ENCODE assay signal across 20 mouse cellular contexts in genomic region chr16:23833042-23833423, GRCm38 (mm10). TPM values are rescaled to one million over a fixed set of nuclear protein-coding genes. Genes with fewer than 3 reads are reported as not detected.
A peak's percentile ranks its signal among the peaks of the same experiment; 100 is the strongest.
DNase-seq lines count a peak whose midpoint lies in the region; ATAC-seq and TF ChIP-seq lines count a peak whose summit lies in the region.
"Had no signal": no experiment of that assay in that cellular context is flagged by ENCODE, and none has a peak within 500 bp of the region (broad histone marks: within the 10 kb centered on the region; RNA-seq: fewer than 3 reads in every experiment).

No protein-coding gene starts in this region.

- TF ChIP-seq CTCF in hindbrain, postnatal 0 days (IDR thresholded peaks at IDR 0.05; ENCODE audit: low read depth): no peak

- H3K27ac ChIP-seq in hindbrain, embryonic 11.5 days (ENCODE audit: low read depth, low read length): 0 out of 2 replicates have a peak overlapping the region, but pooled peaks have one; percentile 20
- no peak overlapping the region for H3K27ac ChIP-seq in hindbrain, postnatal 0 days
- H3K27ac ChIP-seq in midbrain, embryonic 15.5 days: no peak overlapping the region
- H3K27ac ChIP-seq in midbrain, embryonic 13.5 days: no peak overlapping the region
- H3K27ac ChIP-seq: embryonic facial prominence, embryonic 13.5 days; heart, embryonic 15.5 days; limb, embryonic 15.5 days; stomach, postnatal 0 days had no signal

- no peaks in the 10 kb centered on the region for H3K4me1 ChIP-seq in hindbrain, embryonic 11.5 days (replicated peaks; ENCODE audit: control insufficient read depth, insufficient read depth, low read length)
- H3K4me1 ChIP-seq in hindbrain, postnatal 0 days (ENCODE audit: insufficient read depth, low read length): no peaks in the 10 kb centered on the region
- H3K4me1 ChIP-seq in midbrain, embryonic 15.5 days: no peaks in the 10 kb centered on the region
- peaks cover 4% of the 10 kb centered on the region; the same call in 1 of the 2 replicates for H3K4me1 ChIP-seq in midbrain, embryonic 13.5 days (replicated peaks)
- H3K4me1 ChIP-seq: heart, embryonic 15.5 days; limb, embryonic 15.5 days had no signal

- DNase-seq in adrenal gland, adult 2 months: peak; percentile 29
- DNase-seq in adrenal gland, postnatal 4 days (ENCODE audit: low spot score in 2 of 2): no peak
- DNase-seq in hindbrain, embryonic 11.5 days (ENCODE audit: low spot score): peak; percentile 14
- DNase-seq in hindbrain, postnatal 0 days (ENCODE audit: low spot score): no peak
- no peak for DNase-seq in layer of hippocampus, adult 18-20 months (ENCODE audit: low spot score in 2 of 2)
- no peak for DNase-seq in B cell, adult 2 months
- DNase-seq: cerebellum, adult 9-10 months; gastrocnemius, postnatal 36 days; right cerebral cortex, adult 18-20 months; thymus, postnatal 14 days had no signal

- H3K27me3 ChIP-seq in hindbrain, embryonic 11.5 days (ENCODE audit: control insufficient read depth, insufficient read depth, low read length): no peaks in the 10 kb centered on the region
- no peaks in the 10 kb centered on the region for H3K27me3 ChIP-seq in hindbrain, postnatal 0 days (ENCODE audit: insufficient read depth, low read length)
- H3K27me3 ChIP-seq in midbrain, embryonic 15.5 days (replicated peaks): no peaks in the 10 kb centered on the region
- H3K27me3 ChIP-seq in midbrain, embryonic 13.5 days: no peaks in the 10 kb centered on the region
- H3K27me3 ChIP-seq: embryonic facial prominence, embryonic 13.5 days; heart, embryonic 15.5 days; limb, embryonic 15.5 days had no signal

- no peaks in the 10 kb centered on the region for H3K36me3 ChIP-seq in hindbrain, embryonic 11.5 days (ENCODE audit: control insufficient read depth, insufficient read depth, low read length)
- no peaks in the 10 kb centered on the region for H3K36me3 ChIP-seq in hindbrain, postnatal 0 days (ENCODE audit: insufficient read depth, low read length)
- no peaks in the 10 kb centered on the region for H3K36me3 ChIP-seq in midbrain, embryonic 15.5 days (replicated peaks)
- H3K36me3 ChIP-seq in midbrain, embryonic 13.5 days: no peaks in the 10 kb centered on the region
- H3K36me3 ChIP-seq: embryonic facial prominence, embryonic 13.5 days; heart, embryonic 15.5 days; limb, embryonic 15.5 days had no signal

- no peak overlapping the region for H3K4me2 ChIP-seq in hindbrain, embryonic 11.5 days (replicated peaks; ENCODE audit: low read depth, low read length)
- H3K4me2 ChIP-seq in hindbrain, postnatal 0 days (ENCODE audit: low read depth, low read length): no peak overlapping the region
- H3K4me2 ChIP-seq in midbrain, embryonic 15.5 days: no peak overlapping the region
- no peak overlapping the region for H3K4me2 ChIP-seq in midbrain, embryonic 13.5 days (replicated peaks)
- H3K4me2 ChIP-seq: embryonic facial prominence, embryonic 13.5 days; heart, embryonic 15.5 days; limb, embryonic 15.5 days had no signal

- WGBS in hindbrain, embryonic 11.5 days: 69% methylated on average over 2 of the region's 2 CpGs
- WGBS in hindbrain, postnatal 0 days: 53% methylated on average over 2 of the region's 2 CpGs
- 62% methylated on average over 2 of the region's 2 CpGs for WGBS in midbrain, embryonic 15.5 days
- WGBS in midbrain, embryonic 13.5 days: 61% methylated on average over 2 of the region's 2 CpGs

- no peaks in the 10 kb centered on the region for H3K9me3 ChIP-seq in hindbrain, embryonic 11.5 days (ENCODE audit: control insufficient read depth, low read length)
- H3K9me3 ChIP-seq in hindbrain, postnatal 0 days (ENCODE audit: low read length): peaks cover 5% of the 10 kb centered on the region; the same call in 1 of the 2 replicates
- no peaks in the 10 kb centered on the region for H3K9me3 ChIP-seq in midbrain, embryonic 15.5 days
- no peaks in the 10 kb centered on the region; the same call in 1 of the 2 replicates for H3K9me3 ChIP-seq in midbrain, embryonic 13.5 days
- H3K9me3 ChIP-seq: heart, embryonic 15.5 days; limb, embryonic 15.5 days had no signal

- no peak overlapping the region for H3K9ac ChIP-seq in hindbrain, embryonic 11.5 days (ENCODE audit: low read depth, low read length)
- H3K9ac ChIP-seq in hindbrain, postnatal 0 days (replicated peaks; ENCODE audit: low read length): no peak overlapping the region
- no peak overlapping the region for H3K9ac ChIP-seq in midbrain, embryonic 15.5 days
- no peak overlapping the region for H3K9ac ChIP-seq in midbrain, embryonic 13.5 days (replicated peaks)
- H3K9ac ChIP-seq: embryonic facial prominence, embryonic 13.5 days; heart, embryonic 15.5 days; limb, embryonic 15.5 days had no signal

- H3K4me3 ChIP-seq in hindbrain, embryonic 11.5 days (ENCODE audit: low read depth, low read length): no peak overlapping the region
- H3K4me3 ChIP-seq in hindbrain, postnatal 0 days (ENCODE audit: low read length): no peak overlapping the region
- H3K4me3 ChIP-seq in midbrain, embryonic 15.5 days: no peak overlapping the region
- no peak overlapping the region for H3K4me3 ChIP-seq in midbrain, embryonic 13.5 days (replicated peaks)
- H3K4me3 ChIP-seq: embryonic facial prominence, embryonic 13.5 days; heart, embryonic 15.5 days; limb, embryonic 15.5 days; myocyte had no signal

- ATAC-seq in hindbrain, embryonic 11.5 days (ENCODE audit: low FRiP score): no peak
- no peak for ATAC-seq in hindbrain, postnatal 0 days
- ATAC-seq in midbrain, embryonic 15.5 days (replicated peaks): peak; percentile 59; the same call in 1 of the 2 replicates
- ATAC-seq in midbrain, embryonic 13.5 days: no peak

RNA-seq across cellular contexts. Expression of gene Sst, which starts 57.7 kb away (rescaled TPM):
- under 1 TPM; 0.43 to 0.73 TPM for total RNA-seq in adrenal gland, adult 2 months (2021)
- 0.38 TPM in 1 of 2 replicates, not detected in the other for polyA plus RNA-seq in adrenal gland, adult 2 months (2012; rRNA removed)
- total RNA-seq in adrenal gland, postnatal 4 days (2021): 10 to 100 TPM in 1 of 2 experiments, 1 to 10 TPM in 1; 1.7 to 37.7 TPM
- 74.9 and 98.9 TPM in 2 replicates for polyA plus RNA-seq in hindbrain, embryonic 11.5 days (2014; fragmentation: Nextera tagmentation; extraction: Ambion mirVana)
- 232 and 270 TPM in 2 replicates for total RNA-seq in hindbrain, postnatal 0 days (2014; rRNA removed)
- 491 and 501 TPM in 2 replicates for polyA plus RNA-seq in hindbrain, postnatal 0 days (2015; fragmentation: Nextera tagmentation; extraction: Ambion mirVana)
- polyA plus RNA-seq in midbrain, embryonic 15.5 days (2015; fragmentation: Nextera tagmentation; extraction: Ambion mirVana): 271 and 284 TPM in 2 replicates
- 147 and 154 TPM in 2 replicates for polyA plus RNA-seq in midbrain, embryonic 13.5 days (2015; fragmentation: Nextera tagmentation; extraction: Ambion mirVana)
- 100 to 1,000 TPM; 424 to 470 TPM for total RNA-seq in layer of hippocampus, adult 18-20 months (2021)
- total RNA-seq: gastrocnemius, postnatal 36 days; megakaryocyte progenitor cell, adult 5-6 weeks; neutrophil, adult 5-6 weeks had no signal
- polyA plus RNA-seq: heart, embryonic 15.5 days; myocyte; spleen, adult 2 months had no signal

Comparison
In these comparisons a context has a peak if more than half of its experiments do, and no peak if none do; other contexts are left out.
1. DNase-seq: peak in adrenal gland, adult 2 months (single experiment) and hindbrain, embryonic 11.5 days (single experiment); none in adrenal gland, postnatal 4 days (0 of 2), hindbrain, postnatal 0 days (single experiment), layer of hippocampus, adult 18-20 months (0 of 2) and B cell, adult 2 months (0 of 2).
2. RNA of gene Sst, which starts 57.7 kb away (polyA plus RNA-seq): 491 to 501 TPM in hindbrain, postnatal 0 days, 271 to 284 TPM in midbrain, embryonic 15.5 days, 147 to 154 TPM in midbrain, embryonic 13.5 days and 74.9 to 98.9 TPM in hindbrain, embryonic 11.5 days; 0.38 TPM in adrenal gland, adult 2 months; every median in the first group is over 10 times any median in the second.